Mouse (Mus musculus) forebrain, postnatal 0 days (tissue): Measurements from ENCODE around the gene Sema3e. TPM values are rescaled to one million over a fixed set of nuclear protein-coding genes. Genes with fewer than 3 reads are reported as not detected.

Source experiments
- ATAC-seq: fragments of 200-750 bp; cut with Nextera tagmentation; 2 replicates; pipeline ENCODE4 v1.8.0; 2017; ENCODE audit warnings: mild to moderate bottlenecking, moderate library complexity
- DNase-seq: peaks from one replicate; pipeline ENCODE4 v3.0.0-alpha.2; 2015
- H3K27ac ChIP-seq: fragments of 300-500 bp; sonication (generic); 2 replicates; pipeline ENCODE4 v1.5.1; 2014; ENCODE audit warnings: low read depth, mild to moderate bottlenecking, antibody characterized with exemption, low read length, moderate library complexity, mixed read lengths
- H3K27me3 ChIP-seq: fragments of 300-500 bp; sonication (generic); 2 replicates; pipeline ENCODE4 v1.6.1; 2014; ENCODE audit warnings: mild to moderate bottlenecking, low read length, mixed read lengths; ENCODE audit not compliant: insufficient read depth
- H3K36me3 ChIP-seq: fragments of 300-500 bp; sonication (generic); 2 replicates; pipeline ENCODE4 v1.6.1; 2014; ENCODE audit warnings: mild to moderate bottlenecking, moderate library complexity; ENCODE audit not compliant: insufficient read depth
- H3K4me1 ChIP-seq: fragments of 300-500 bp; sonication (generic); 2 replicates; pipeline ENCODE4 v1.6.1; 2014; ENCODE audit warnings: antibody characterized with exemption; ENCODE audit not compliant: insufficient read depth
- H3K4me2 ChIP-seq: fragments of 300-500 bp; sonication (generic); 2 replicates; pipeline ENCODE4 v1.6.1; 2014; ENCODE audit warnings: low read depth, mild to moderate bottlenecking, moderate library complexity
- H3K4me3 ChIP-seq: fragments of 300-500 bp; sonication (generic); 2 replicates; pipeline ENCODE4 v1.5.1; 2014; ENCODE audit warnings: low read depth, low read length, mixed read lengths
- H3K9ac ChIP-seq: fragments of 300-500 bp; sonication (generic); 2 replicates; pipeline ENCODE4 v1.6.1; 2014; ENCODE audit warnings: mild to moderate bottlenecking
- H3K9me3 ChIP-seq: fragments of 300-500 bp; sonication (generic); 2 replicates; pipeline ENCODE4 v1.6.1; 2016; ENCODE audit warnings: low read length
- CTCF ChIP-seq: sonication (generic); IDR thresholded peaks from 2 replicates; pipeline ENCODE4 v1.5.1; 2016; ENCODE audit warnings: antibody characterized with exemption, control low read depth, low read depth
- WGBS: fragments of 180-500 bp; shearing (Covaris S2); extraction: QIAGEN DNeasy Blood & Tissue Kit; methylation state at CpG from one replicate; pipeline ENCODE4 v1.1.7; 2014; 5-methylcytosine and 5-hydroxymethylcytosine counted together
- polyA plus RNA-seq: library from polyadenylated mRNA; unstranded; fragments of >200 nt; fragmentation: Nextera tagmentation; extraction: Ambion mirVana; gene quantifications from 2 replicates; pipeline ENCODE4 v1.2.1, GENCODE M21; 2015
- total RNA-seq: library from RNA; depleted of rRNA; stranded (reverse); fragments of >200 nt; gene quantifications from 2 replicates; pipeline ENCODE4 v1.2.3, GENCODE M21; 2014

Gene Sema3e
- total and polyA plus RNA-seq, 2 experiments from 2014 or later, result 3.9 to 4.6 TPM

DNA sequence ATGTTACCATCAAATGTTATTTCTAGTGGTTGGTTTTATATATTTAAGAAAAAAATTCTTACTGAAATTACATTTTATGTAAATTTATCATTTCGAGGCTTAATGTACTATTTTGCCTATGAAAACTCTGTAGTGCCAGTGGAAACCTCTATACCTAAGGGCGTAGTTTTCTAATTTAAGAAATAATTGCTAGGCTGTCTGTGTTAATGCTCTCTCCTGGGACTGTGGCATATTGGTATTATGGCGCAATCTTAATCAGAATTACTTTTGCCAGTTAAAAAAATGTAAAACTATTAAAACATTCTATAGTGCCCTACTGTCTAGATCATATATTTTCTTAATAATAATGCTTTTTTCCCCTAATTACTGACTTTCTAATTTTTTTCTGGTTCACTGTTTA is 138.2 kb downstream of the Sema3e start:
- no peaks in the 10 kb centered on the region for H3K27me3 ChIP-seq
- H3K27ac ChIP-seq, result no peak overlapping the region
- DNase-seq (no peak), ATAC-seq (no peak)
- no peaks in the 10 kb centered on the region for H3K9me3 ChIP-seq
- TF ChIP-seq CTCF, result no peak
- no peak overlapping the region for H3K4me3 ChIP-seq
- no peak overlapping the region for H3K9ac ChIP-seq
- H3K4me1 ChIP-seq, result no peaks in the 10 kb centered on the region
- no peak overlapping the region for H3K4me2 ChIP-seq
- 83% methylated on average over 3 of the region's 3 CpGs for WGBS
- no peaks in the 10 kb centered on the region for H3K36me3 ChIP-seq

DNA sequence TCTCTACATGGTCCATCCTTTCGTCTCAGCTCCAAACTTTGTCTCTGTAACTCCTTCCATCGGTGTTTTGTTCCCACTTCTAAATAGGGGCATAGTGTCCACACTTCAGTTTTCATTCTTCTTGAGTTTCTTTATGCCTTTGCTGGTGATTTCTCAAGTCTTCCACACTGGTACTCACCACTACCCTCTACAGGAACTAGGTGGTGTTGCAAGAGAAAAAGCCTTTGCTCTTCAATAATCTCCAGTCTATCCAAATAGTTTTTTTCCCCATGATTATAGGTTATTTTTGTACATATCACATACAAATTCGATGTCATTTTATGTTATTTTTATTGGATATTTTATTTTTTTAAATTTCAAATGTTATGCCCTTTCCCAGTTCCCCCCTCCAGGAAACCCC is 142.7 kb downstream of the Sema3e start:
- Histone ChIP-seq H3K27me3 (no peaks in the 10 kb centered on the region), H3K27ac (no peak overlapping the region), H3K9me3 (no peaks in the 10 kb centered on the region), H3K9ac (no peak overlapping the region), H3K4me3 (no peak overlapping the region), H3K4me1 (no peaks in the 10 kb centered on the region), H3K4me2 (no peak overlapping the region), H3K36me3 (no peaks in the 10 kb centered on the region)
- 64% methylated on average over 3 of the region's 3 CpGs for WGBS
- no peak for DNase-seq
- TF ChIP-seq CTCF, result no peak
- no peak for ATAC-seq

DNA sequence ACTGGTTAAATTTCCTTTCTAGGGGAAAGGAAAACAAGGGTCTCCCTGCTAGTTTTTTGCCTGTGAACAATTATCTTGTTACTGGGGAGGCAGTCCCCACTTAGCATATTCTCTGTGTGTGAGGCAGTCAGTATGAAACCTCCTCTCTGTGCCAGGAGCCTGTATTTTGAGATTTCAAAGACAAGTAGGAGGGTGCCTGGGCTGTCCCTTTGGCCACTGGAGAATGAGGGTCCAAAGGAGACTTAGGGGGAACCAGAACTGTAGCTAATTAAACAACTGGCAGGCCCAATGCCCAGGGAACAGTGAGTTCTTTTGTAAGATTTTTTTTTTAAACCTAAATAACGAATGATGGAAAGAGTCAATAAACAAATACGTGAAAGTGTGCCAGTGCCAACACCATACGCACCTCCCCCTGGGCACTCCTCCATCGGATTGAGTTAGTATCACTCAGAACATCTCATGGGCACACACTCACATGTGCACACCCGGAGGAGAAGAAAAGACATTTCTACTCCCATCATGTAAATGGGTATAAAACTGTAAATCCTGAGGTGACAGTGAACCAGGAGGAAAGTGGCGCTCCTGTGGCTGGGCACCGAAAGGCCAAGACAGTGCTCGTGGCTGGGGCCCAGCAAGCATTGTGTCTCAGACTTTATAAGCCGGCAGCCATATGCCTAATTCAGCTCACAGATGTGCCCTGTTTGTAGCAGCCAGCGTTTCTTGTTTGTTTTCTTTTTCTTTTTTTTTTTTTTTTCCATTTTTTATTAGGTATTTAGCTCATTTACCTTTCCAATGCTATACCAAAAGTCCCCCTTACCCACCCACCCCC is 148.5 kb downstream of the Sema3e start:
- Histone ChIP-seq H3K4me2 (no peak overlapping the region), H3K9ac (no peak overlapping the region), H3K4me3 (no peak overlapping the region), H3K27ac (no peak overlapping the region), H3K4me1 (no peaks in the 10 kb centered on the region), H3K36me3 (no peaks in the 10 kb centered on the region), H3K27me3 (no peaks in the 10 kb centered on the region), H3K9me3 (no peaks in the 10 kb centered on the region)
- DNase-seq, result peak; percentile 30
- WGBS, result 38% methylated on average over 10 of the region's 10 CpGs
- TF ChIP-seq CTCF, result no peak
- ATAC-seq, result peak; percentile 84

DNA sequence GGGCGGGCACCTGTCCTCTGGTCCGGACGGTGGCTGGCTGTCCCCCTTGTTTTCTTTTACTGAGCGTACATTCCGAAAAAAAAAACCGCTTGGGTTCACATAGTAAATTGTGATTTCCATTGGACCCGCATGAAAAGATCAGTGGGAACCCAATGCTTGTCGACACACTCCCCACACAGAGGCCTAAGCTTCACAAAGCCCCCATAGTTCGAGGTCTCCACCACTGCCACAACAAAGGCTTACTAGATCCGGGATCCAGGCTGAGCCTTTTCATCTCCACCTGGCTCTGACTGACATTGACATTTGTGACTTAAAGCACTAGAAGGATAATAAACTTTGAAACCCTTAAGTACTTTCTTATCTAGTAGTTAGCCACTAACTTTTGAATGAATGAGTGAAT is 155.5 kb downstream of the Sema3e start:
- no peak overlapping the region for H3K27ac ChIP-seq
- no peak for TF ChIP-seq CTCF
- H3K27me3 ChIP-seq, result no peaks in the 10 kb centered on the region
- H3K9ac ChIP-seq, result no peak overlapping the region
- no peak for ATAC-seq
- no peaks in the 10 kb centered on the region for H3K4me1 ChIP-seq
- 83% methylated on average over 10 of the region's 10 CpGs for WGBS
- no peaks in the 10 kb centered on the region for H3K9me3 ChIP-seq
- no peaks in the 10 kb centered on the region for H3K36me3 ChIP-seq
- no peak for DNase-seq
- no peak overlapping the region for H3K4me3 ChIP-seq
- H3K4me2 ChIP-seq, result no peak overlapping the region

DNA sequence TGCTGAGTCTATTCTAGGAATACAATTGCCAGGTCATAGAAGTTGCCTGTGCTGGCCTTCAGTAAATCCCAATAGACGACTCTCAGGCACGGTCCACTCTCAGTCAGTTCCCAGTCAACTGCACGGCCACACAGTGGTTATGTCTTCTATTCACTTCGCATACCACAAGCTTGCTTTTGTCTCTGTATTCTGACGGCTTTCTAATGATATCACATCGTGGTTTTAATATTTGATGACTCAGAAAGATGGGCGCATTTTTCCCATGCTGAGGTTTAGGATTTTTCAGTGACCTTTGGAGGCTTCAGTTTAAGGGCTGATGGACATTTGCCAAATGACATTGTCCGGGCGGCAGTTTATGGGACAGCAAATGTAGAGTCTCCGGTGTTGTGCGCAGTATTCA is 157.1 kb downstream of the Sema3e start:
- no peaks in the 10 kb centered on the region for H3K4me1 ChIP-seq
- H3K9ac ChIP-seq, result no peak overlapping the region
- H3K4me3 ChIP-seq, result no peak overlapping the region
- 86% methylated on average over 11 of the region's 11 CpGs for WGBS
- no peak overlapping the region for H3K27ac ChIP-seq
- DNase-seq, result no peak
- no peaks in the 10 kb centered on the region for H3K9me3 ChIP-seq
- H3K36me3 ChIP-seq, result no peaks in the 10 kb centered on the region
- no peak for TF ChIP-seq CTCF
- no peak overlapping the region for H3K4me2 ChIP-seq
- ATAC-seq, result no peak
- no peaks in the 10 kb centered on the region for H3K27me3 ChIP-seq

DNA sequence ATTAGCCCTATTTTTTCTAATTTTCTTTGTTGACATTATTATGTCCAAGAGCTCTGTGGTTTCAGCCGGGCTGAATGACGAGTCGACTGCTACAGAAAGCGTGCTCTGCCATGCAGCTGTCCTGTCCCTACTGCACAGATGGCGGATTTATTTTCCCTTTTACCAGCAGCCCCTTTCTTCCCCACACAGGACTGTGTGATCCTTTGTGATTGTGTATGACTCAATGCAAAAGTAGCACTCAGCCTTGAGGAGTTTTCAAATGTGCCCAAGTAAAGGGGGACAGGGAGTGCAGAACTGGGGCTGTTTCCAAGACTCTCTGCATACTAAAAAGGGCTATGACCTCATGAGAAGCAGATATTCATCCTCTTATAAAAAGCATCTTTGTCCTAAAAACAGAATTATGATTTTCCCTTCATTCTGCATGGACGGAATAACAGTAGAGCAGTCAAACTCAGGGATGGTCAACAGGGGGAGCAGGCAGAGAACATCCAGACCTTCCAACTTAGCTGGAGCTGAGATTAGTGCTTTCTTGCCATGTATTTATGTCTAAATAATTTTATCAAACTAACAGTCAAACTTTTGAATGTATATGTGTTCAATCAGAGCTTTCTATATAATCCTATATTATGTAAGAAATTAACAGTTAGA is 170.2 kb downstream of the Sema3e start:
- Histone ChIP-seq H3K9me3 (no peaks in the 10 kb centered on the region), H3K27ac (no peak overlapping the region), H3K27me3 (no peaks in the 10 kb centered on the region), H3K4me2 (peak overlapping the region; percentile 11; the same call in 1 of the 2 replicates), H3K4me3 (no peak overlapping the region), H3K36me3 (no peaks in the 10 kb centered on the region), H3K4me1 (peaks cover 4% of the 10 kb centered on the region; the same call in 1 of the 2 replicates), H3K9ac (0 out of 2 replicates have a peak overlapping the region, but pooled peaks have one; percentile 15)
- peak; percentile 95 for ATAC-seq
- 12% methylated on average over 6 of the region's 6 CpGs for WGBS
- peak; percentile 38 for DNase-seq
- peak; percentile 39 for TF ChIP-seq CTCF
